8 mouse cellular contexts compared by ENCODE assay signal in the genomic region with DNA sequence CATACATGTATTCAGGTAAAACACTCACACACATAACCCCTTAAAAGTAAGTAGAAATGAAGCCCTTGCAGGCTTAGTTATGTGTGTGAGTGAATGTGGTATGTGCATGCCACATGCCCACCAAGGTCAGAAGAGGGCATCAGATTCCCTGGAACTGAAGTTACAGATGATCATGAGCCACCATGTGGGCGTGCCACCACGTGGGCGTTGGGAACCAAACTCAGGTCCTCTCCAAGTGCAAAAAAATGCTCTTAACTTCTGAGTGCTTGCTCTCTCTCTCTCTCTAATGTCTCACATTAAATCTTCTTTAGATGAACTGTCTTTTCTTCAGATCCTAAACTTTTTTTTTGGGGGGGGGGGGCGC. TPM values are rescaled to one million over a fixed set of nuclear protein-coding genes. Genes with fewer than 3 reads are reported as not detected.
A peak's percentile ranks its signal among the peaks of the same experiment; 100 is the strongest.
DNase-seq lines count a peak whose midpoint lies in the region; ATAC-seq lines count a peak whose summit lies in the region.

Psmb10 (minus strand) TSS at position 139 of the 364 bp plus-strand sequence.

- peak within 1 kb of the TSS; percentile 88 to 92 for H3K27ac ChIP-seq in heart, embryonic 14.5 days (replicated peaks in 1 of 2; ENCODE audit: control insufficient read depth in 1 of 2, insufficient read depth in 1 of 2, low read depth in 2 of 2, low read length in 2 of 2)
- H3K27ac ChIP-seq in lung, embryonic 16.5 days (ENCODE audit: low read length): peak within 1 kb of the TSS; percentile 86
- peak within 1 kb of the TSS; percentile 87 for H3K27ac ChIP-seq in stomach, embryonic 15.5 days

- peak within 1 kb of the TSS; percentile 86 for H3K9ac ChIP-seq in heart, embryonic 14.5 days (ENCODE audit: low read length)
- H3K9ac ChIP-seq in lung, embryonic 16.5 days (ENCODE audit: low read length): peak within 1 kb of the TSS; percentile 73
- H3K9ac ChIP-seq in stomach, embryonic 15.5 days: peak within 1 kb of the TSS; percentile 76

- ATAC-seq in heart, embryonic 14.5 days (ENCODE audit: insufficient number of reproducible peaks, insufficient read depth, low FRiP score, low read depth): no peak
- no peak for ATAC-seq in lung, embryonic 16.5 days (ENCODE audit: low read depth)
- no peak for ATAC-seq in stomach, embryonic 15.5 days (ENCODE audit: insufficient read depth, low FRiP score, low read depth)

- peak within 1 kb of the TSS; percentile 75 for H3K4me2 ChIP-seq in heart, embryonic 14.5 days (ENCODE audit: low read length)
- peak within 1 kb of the TSS; percentile 72 for H3K4me2 ChIP-seq in lung, embryonic 16.5 days (ENCODE audit: low read depth, low read length)
- peak within 1 kb of the TSS; percentile 93 for H3K4me2 ChIP-seq in stomach, embryonic 15.5 days

- H3K9me3 ChIP-seq in heart, embryonic 14.5 days (ENCODE audit: control insufficient read depth, low read length): no peaks in the 10 kb centered on the region
- H3K9me3 ChIP-seq in lung, embryonic 16.5 days (ENCODE audit: control insufficient read depth, low read length): no peaks in the 10 kb centered on the region
- H3K9me3 ChIP-seq in stomach, embryonic 15.5 days: no peaks in the 10 kb centered on the region

- no peak for DNase-seq in thymus, postnatal 0 days (ENCODE audit: low spot score)
- DNase-seq in thymus, postnatal 10 days (ENCODE audit: low spot score in 2 of 2): no peak
- DNase-seq in embryo, embryonic 11 days: peak; percentile 31
- DNase-seq in kidney, postnatal 36 days: peak; percentile 33 to 64
- DNase-seq in cerebellum, adult 8-10 months: no peak

- H3K4me3 ChIP-seq in heart, embryonic 14.5 days (ENCODE audit: control insufficient read depth in 1 of 2, insufficient read depth in 1 of 2, low read depth in 1 of 2, low read length in 2 of 2): peak within 1 kb of the TSS; percentile 54 to 71
- peak within 1 kb of the TSS; percentile 80 for H3K4me3 ChIP-seq in lung, embryonic 16.5 days (ENCODE audit: low read length)
- peak within 1 kb of the TSS; percentile 96 for H3K4me3 ChIP-seq in stomach, embryonic 15.5 days (replicated peaks)

- H3K36me3 ChIP-seq in heart, embryonic 14.5 days (ENCODE audit: control insufficient read depth, insufficient read depth, low read length): peaks cover 53% of the 10 kb centered on the region
- peaks cover 7% of the 10 kb centered on the region; the same call in 1 of the 2 replicates for H3K36me3 ChIP-seq in lung, embryonic 16.5 days (ENCODE audit: control insufficient read depth, insufficient read depth, low read length)
- H3K36me3 ChIP-seq in stomach, embryonic 15.5 days: 0 out of 2 replicates have a peak, but pooled peaks cover 12% of the 10 kb centered on the region

- WGBS in heart, embryonic 14.5 days: 24% methylated on average over 4 of the region's 4 CpGs
- 13% methylated on average over 4 of the region's 4 CpGs for WGBS in lung, embryonic 16.5 days
- WGBS in stomach, embryonic 15.5 days: 21% methylated on average over 4 of the region's 4 CpGs

- peaks cover 3 to 13% of the 10 kb centered on the region in 2 experiments for H3K4me1 ChIP-seq in heart, embryonic 14.5 days (ENCODE audit: control insufficient read depth in 2 of 2, insufficient read depth in 2 of 2, low read length in 2 of 2)
- H3K4me1 ChIP-seq in lung, embryonic 16.5 days (replicated peaks; ENCODE audit: control insufficient read depth, insufficient read depth, low read length): peaks cover 12% of the 10 kb centered on the region
- H3K4me1 ChIP-seq in stomach, embryonic 15.5 days: peaks cover 16% of the 10 kb centered on the region

- H3K27me3 ChIP-seq in heart, embryonic 14.5 days (ENCODE audit: control insufficient read depth, insufficient read depth, low read length): no peaks in the 10 kb centered on the region
- no peaks in the 10 kb centered on the region for H3K27me3 ChIP-seq in lung, embryonic 16.5 days (ENCODE audit: control insufficient read depth, insufficient read depth, low read depth, low read length)
- H3K27me3 ChIP-seq in stomach, embryonic 15.5 days (replicated peaks): no peaks in the 10 kb centered on the region

RNA-seq across cellular contexts. Expression of gene Psmb10, which starts in this region (rescaled TPM):
- 385 and 398 TPM in 2 replicates for polyA plus RNA-seq in thymus, postnatal 0 days (2015; fragmentation: Nextera tagmentation; extraction: Ambion mirVana)
- polyA plus RNA-seq in heart, embryonic 14.5 days (2014; fragmentation: Nextera tagmentation; extraction: Ambion mirVana): 73.7 and 74.2 TPM in 2 replicates
- polyA plus RNA-seq in lung, embryonic 16.5 days (2015; fragmentation: Nextera tagmentation; extraction: Ambion mirVana): 39.7 and 56.6 TPM in 2 replicates
- polyA plus RNA-seq in stomach, embryonic 15.5 days (2015; fragmentation: Nextera tagmentation; extraction: Ambion mirVana): 61.2 and 61.4 TPM in 2 replicates

Comparison
In these comparisons a context has a peak if more than half of its experiments do, and no peak if none do; other contexts are left out.
1. DNase-seq: peak in embryo, embryonic 11 days (single experiment) and kidney, postnatal 36 days (2 of 2); none in thymus, postnatal 0 days (single experiment), thymus, postnatal 10 days (0 of 2) and cerebellum, adult 8-10 months (single experiment).
2. Peak in every context shown above with its lines, with median percentiles within 50 percentile points of each other: H3K27ac ChIP-seq, H3K4me2 ChIP-seq, H3K4me3 ChIP-seq and H3K9ac ChIP-seq.